Mouse (Mus musculus): ENCODE measurements at regions not wholly inside any gene's neighbourhood (a gene's known extent, or its start where the extent isn't known, plus 50 kb on each side); places are given as distances from the start of the nearest gene placed in this dataset.
A peak's percentile ranks its signal among the peaks of the same experiment; 100 is the strongest.

- no peak overlapping the region for H3K27ac ChIP-seq
- ATAC-seq, result no peak
- H3K4me2 ChIP-seq (ENCODE audit: low read depth, low read length), result no peak overlapping the region
- H3K27me3 ChIP-seq (ENCODE audit: insufficient read depth, low read length), result no peaks in the 10 kb centered on the region
- no peaks in the 10 kb centered on the region for H3K9me3 ChIP-seq (ENCODE audit: low read length)
- H3K4me1 ChIP-seq (ENCODE audit: insufficient read depth, low read length), result no peaks in the 10 kb centered on the region
- WGBS, result 74% methylated on average over 5 of the region's 5 CpGs
- no peak for DNase-seq (ENCODE audit: low spot score)
- H3K9ac ChIP-seq (replicated peaks; ENCODE audit: low read length), result no peak overlapping the region
- H3K36me3 ChIP-seq (ENCODE audit: insufficient read depth, low read length), result no peaks in the 10 kb centered on the region
- no peak for TF ChIP-seq CTCF (IDR thresholded peaks at IDR 0.05; ENCODE audit: low read depth)
- H3K4me3 ChIP-seq (ENCODE audit: low read length), result no peak overlapping the region
These were observed 136.9 kb upstream of the Epha3 start for GRCm38 (mm10) chr16:64000884-64001283.

- H3K4me2 ChIP-seq (ENCODE audit: low read depth, low read length), result no peak overlapping the region
- no peak overlapping the region for H3K4me3 ChIP-seq (ENCODE audit: low read length)
- TF ChIP-seq CTCF (IDR thresholded peaks at IDR 0.05; ENCODE audit: low read depth), result no peak
- no peaks in the 10 kb centered on the region for H3K27me3 ChIP-seq (ENCODE audit: insufficient read depth, low read length)
- no peaks in the 10 kb centered on the region for H3K36me3 ChIP-seq (ENCODE audit: insufficient read depth, low read length)
- H3K4me1 ChIP-seq (ENCODE audit: insufficient read depth, low read length), result no peaks in the 10 kb centered on the region
- WGBS, result 84% methylated on average over 2 of the region's 2 CpGs
- no peak overlapping the region for H3K27ac ChIP-seq
- no peak overlapping the region for H3K9ac ChIP-seq (replicated peaks; ENCODE audit: low read length)
- no peak for DNase-seq (ENCODE audit: low spot score)
- no peaks in the 10 kb centered on the region for H3K9me3 ChIP-seq (ENCODE audit: low read length)
- no peak for ATAC-seq
These were observed 103.4 kb upstream of the Epha3 start for GRCm38 (mm10) chr16:63967407-63967806.

GRCm38 (mm10) chr16:63960786-63961185, 96.8 kb upstream of the Epha3 start:
- ATAC-seq, result no peak
- no peak for TF ChIP-seq CTCF (IDR thresholded peaks at IDR 0.05; ENCODE audit: low read depth)
- WGBS, result 47% methylated on average over 1 of the region's 1 CpGs

DNA sequence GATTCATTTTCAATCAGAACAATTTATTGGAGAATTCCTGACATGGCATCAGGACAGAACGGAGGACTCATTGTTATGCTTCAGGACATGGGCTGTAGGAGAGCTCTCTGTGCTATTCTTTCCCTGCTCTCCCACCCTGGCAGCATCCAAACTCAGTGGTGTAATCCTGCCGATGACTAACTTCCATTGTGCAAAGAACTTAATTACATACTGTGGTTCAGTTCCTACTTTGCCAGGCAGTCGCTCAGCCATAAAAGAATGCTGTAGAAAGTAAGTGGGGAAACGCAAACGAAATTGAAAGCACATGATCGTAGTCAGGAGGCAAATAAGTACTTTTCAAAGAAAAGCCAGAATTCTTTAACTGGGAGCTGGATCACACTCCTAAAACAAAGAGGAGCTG, 94.2 kb upstream of the Epha3 start:
- Histone ChIP-seq H3K4me1 (ENCODE audit: insufficient read depth, low read length) (no peaks in the 10 kb centered on the region), H3K4me2 (ENCODE audit: low read depth, low read length) (peak overlapping the region; percentile 48), H3K9ac (replicated peaks; ENCODE audit: low read length) (peak overlapping the region; percentile 24; the same call in 1 of the 2 replicates), H3K36me3 (ENCODE audit: insufficient read depth, low read length) (no peaks in the 10 kb centered on the region), H3K27me3 (ENCODE audit: insufficient read depth, low read length) (no peaks in the 10 kb centered on the region), H3K9me3 (ENCODE audit: low read length) (no peaks in the 10 kb centered on the region), H3K4me3 (ENCODE audit: low read length) (peak overlapping the region; percentile 19; the same call in 1 of the 2 replicates), H3K27ac (no peak overlapping the region)
- TF ChIP-seq CTCF (IDR thresholded peaks at IDR 0.05; ENCODE audit: low read depth), result no peak
- peak; percentile 20 for DNase-seq (ENCODE audit: low spot score)
- peak; percentile 45; the same call in 1 of the 2 replicates for ATAC-seq
- WGBS, result 17% methylated on average over 6 of the region's 6 CpGs

More at GRCm38 (mm10) chr16:63960786-63961185, 96.8 kb upstream of the Epha3 start:
- no peak overlapping the region for H3K4me3 ChIP-seq (ENCODE audit: low read length)
- DNase-seq (ENCODE audit: low spot score), result no peak
- H3K4me1 ChIP-seq (ENCODE audit: insufficient read depth, low read length), result no peaks in the 10 kb centered on the region
- no peaks in the 10 kb centered on the region for H3K9me3 ChIP-seq (ENCODE audit: low read length)
- H3K9ac ChIP-seq (replicated peaks; ENCODE audit: low read length), result no peak overlapping the region
- no peak overlapping the region for H3K4me2 ChIP-seq (ENCODE audit: low read depth, low read length)
- H3K36me3 ChIP-seq (ENCODE audit: insufficient read depth, low read length), result no peaks in the 10 kb centered on the region
- H3K27ac ChIP-seq, result no peak overlapping the region
- H3K27me3 ChIP-seq (ENCODE audit: insufficient read depth, low read length), result no peaks in the 10 kb centered on the region

DNA sequence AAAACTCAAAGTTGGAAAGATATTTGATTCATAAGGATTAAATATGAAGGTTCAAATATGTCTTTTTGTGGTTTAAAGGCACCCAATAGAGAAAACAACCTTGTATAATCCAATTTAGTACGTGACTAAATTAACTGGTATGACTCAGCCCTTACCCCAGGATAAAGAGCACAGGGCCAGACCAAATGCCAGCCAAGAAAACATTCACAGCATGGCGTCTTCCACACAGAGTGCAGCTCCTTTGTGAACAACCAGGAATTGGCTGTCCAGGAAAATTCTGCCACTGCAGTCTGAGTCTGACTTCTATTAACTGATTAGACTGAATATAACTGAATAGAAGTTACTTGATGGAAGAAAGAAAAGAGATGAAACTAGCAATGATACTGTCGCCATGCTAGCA, 61.2 kb upstream of the Epha3 start:
- Histone ChIP-seq H3K27me3 (ENCODE audit: insufficient read depth, low read length) (no peaks in the 10 kb centered on the region), H3K4me1 (ENCODE audit: insufficient read depth, low read length) (no peaks in the 10 kb centered on the region), H3K27ac (no peak overlapping the region), H3K4me3 (ENCODE audit: low read length) (no peak overlapping the region), H3K9ac (replicated peaks; ENCODE audit: low read length) (no peak overlapping the region), H3K9me3 (ENCODE audit: low read length) (no peaks in the 10 kb centered on the region; the same call in 1 of the 2 replicates), H3K4me2 (ENCODE audit: low read depth, low read length) (no peak overlapping the region), H3K36me3 (ENCODE audit: insufficient read depth, low read length) (no peaks in the 10 kb centered on the region)
- DNase-seq (ENCODE audit: low spot score) (peak; percentile 17), ATAC-seq (no peak)
- 49% methylated on average over 3 of the region's 3 CpGs for WGBS
- TF ChIP-seq CTCF (IDR thresholded peaks at IDR 0.05; ENCODE audit: low read depth), result no peak

DNA sequence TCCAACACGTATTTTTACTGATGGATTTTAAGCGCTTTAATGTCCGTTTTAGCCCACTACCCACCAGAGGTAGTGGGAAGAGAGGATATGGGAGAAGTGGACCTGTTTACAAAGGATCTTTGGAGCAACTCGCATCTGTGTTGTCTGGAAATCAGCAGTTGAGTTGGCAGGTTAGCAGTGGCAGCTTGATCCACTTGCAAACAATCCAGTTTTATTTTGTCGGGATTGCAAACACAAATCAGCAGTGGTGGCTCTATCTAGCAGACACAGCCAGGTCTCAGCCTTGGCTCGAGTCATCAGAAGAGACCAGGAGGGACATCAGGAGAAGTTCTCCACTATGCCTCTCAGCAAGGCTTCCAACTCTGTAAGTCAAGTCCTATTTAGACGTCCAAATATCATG, 57.2 kb upstream of the Epha3 start:
- no peak overlapping the region for H3K9ac ChIP-seq (replicated peaks; ENCODE audit: low read length)
- H3K27ac ChIP-seq, result no peak overlapping the region
- no peaks in the 10 kb centered on the region for H3K4me1 ChIP-seq (ENCODE audit: insufficient read depth, low read length)
- no peak overlapping the region for H3K4me3 ChIP-seq (ENCODE audit: low read length)
- TF ChIP-seq CTCF (IDR thresholded peaks at IDR 0.05; ENCODE audit: low read depth), result no peak
- H3K4me2 ChIP-seq (ENCODE audit: low read depth, low read length), result no peak overlapping the region
- DNase-seq (ENCODE audit: low spot score) (no peak), ATAC-seq (no peak)
- H3K9me3 ChIP-seq (ENCODE audit: low read length), result no peaks in the 10 kb centered on the region
- H3K27me3 ChIP-seq (ENCODE audit: insufficient read depth, low read length), result no peaks in the 10 kb centered on the region
- no peaks in the 10 kb centered on the region for H3K36me3 ChIP-seq (ENCODE audit: insufficient read depth, low read length)
- 83% methylated on average over 7 of the region's 7 CpGs for WGBS
